Mouse (Mus musculus): ENCODE measurements around the gene Cnksr3. TPM values are rescaled to one million over a fixed set of nuclear protein-coding genes. Genes with fewer than 3 reads are reported as not detected.

Cnksr3 gene
- polyA plus RNA-seq, 1 experiment = 8.9 TPM

DNA sequence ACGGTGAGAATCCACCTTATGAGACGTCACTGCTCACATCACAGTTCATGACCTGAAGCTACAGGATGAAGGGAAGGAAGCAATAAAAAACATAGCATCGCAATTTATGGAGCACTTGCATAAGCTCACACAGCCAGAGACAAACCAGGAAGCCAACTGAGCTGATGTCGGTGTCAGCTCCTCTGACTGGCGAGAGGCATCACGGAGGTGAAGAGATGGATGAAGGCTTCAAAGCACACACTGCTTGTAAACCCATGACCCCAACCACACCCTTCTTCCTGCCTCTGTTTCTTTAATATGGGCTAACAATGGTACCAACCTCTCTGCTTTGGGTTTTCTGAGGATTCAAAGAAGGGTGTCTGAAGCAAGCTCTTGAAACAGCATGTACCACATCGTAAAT lies 5.5 kb downstream of the Cnksr3 start:
- TF ChIP-seq POLR2A (IDR thresholded peaks at IDR 0.05; ENCODE audit: low read depth, low read length) (no peak), CTCF (IDR thresholded peaks at IDR 0.05; ENCODE audit: extremely low read depth, insufficient read length, insufficient replicate concordance, low read depth, low read length) (no peak)
- no peak overlapping the region for H3K4me3 ChIP-seq (ENCODE audit: low read depth, low read length)
- H3K27me3 ChIP-seq (ENCODE audit: control insufficient read depth, insufficient read depth, low read length) = no peaks in the 10 kb centered on the region
- peaks cover 8% of the 10 kb centered on the region for H3K4me1 ChIP-seq (ENCODE audit: control insufficient read depth, insufficient read depth, insufficient read length, low read length)
- H3K27ac ChIP-seq (ENCODE audit: insufficient read depth, low read depth, low read length) = no peak overlapping the region
- 71% methylated on average over 7 of the region's 7 CpGs for WGBS
- H3K36me3 ChIP-seq (ENCODE audit: control insufficient read depth, insufficient read depth, low read length) = no peaks in the 10 kb centered on the region

DNA sequence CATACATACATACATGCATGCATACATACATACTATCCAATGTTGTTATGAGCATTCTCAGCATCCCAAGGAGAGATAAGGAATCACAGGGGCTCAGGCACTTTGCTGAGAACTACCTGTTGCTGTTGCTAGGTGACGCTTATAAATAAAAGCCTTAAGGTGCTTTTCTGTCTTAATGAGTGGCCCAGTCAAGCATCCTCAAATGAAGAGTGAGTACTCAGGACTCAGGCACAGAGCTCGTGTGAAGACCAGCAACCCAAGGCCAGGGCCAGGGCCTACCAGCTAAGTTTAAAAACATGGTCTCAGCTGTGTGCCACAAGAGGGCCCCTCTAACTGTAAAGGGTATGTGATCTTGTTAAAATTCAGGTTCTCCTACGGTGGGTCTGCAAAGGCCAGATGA lies 6.5 kb downstream of the Cnksr3 start:
- Histone ChIP-seq H3K36me3 (ENCODE audit: control insufficient read depth, insufficient read depth, low read length) (no peaks in the 10 kb centered on the region), H3K4me1 (ENCODE audit: control insufficient read depth, insufficient read depth, insufficient read length, low read length) (peaks cover 8% of the 10 kb centered on the region; the same call in 1 of the 2 replicates), H3K27ac (ENCODE audit: insufficient read depth, low read depth, low read length) (no peak overlapping the region), H3K4me3 (ENCODE audit: low read depth, low read length) (no peak overlapping the region), H3K27me3 (ENCODE audit: control insufficient read depth, insufficient read depth, low read length) (no peaks in the 10 kb centered on the region)
- TF ChIP-seq POLR2A (IDR thresholded peaks at IDR 0.05; ENCODE audit: low read depth, low read length) = no peak
- TF ChIP-seq CTCF (IDR thresholded peaks at IDR 0.05; ENCODE audit: extremely low read depth, insufficient read length, insufficient replicate concordance, low read depth, low read length) = no peak
- 86% methylated on average over 3 of the region's 3 CpGs for WGBS

DNA sequence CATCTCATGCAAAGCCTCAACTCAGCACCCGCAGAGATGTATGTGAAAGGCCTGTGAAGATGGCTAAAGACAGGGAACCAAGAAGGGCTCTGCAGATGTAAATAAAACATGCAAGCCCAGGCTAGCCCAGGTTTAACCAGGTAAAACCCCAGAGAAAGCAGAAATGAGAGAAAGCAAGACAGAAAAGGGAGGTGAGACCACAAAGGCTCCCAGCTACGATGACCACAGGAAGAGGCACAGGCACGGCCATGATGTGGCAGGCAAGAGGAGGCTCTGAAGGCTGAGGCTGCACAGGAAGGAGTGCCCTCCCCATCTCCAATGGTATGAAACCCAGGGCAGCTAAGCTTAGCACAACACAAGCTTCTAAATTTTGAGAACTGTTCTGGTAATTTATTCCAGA lies 7.1 kb downstream of the Cnksr3 start:
- no peak overlapping the region for H3K4me3 ChIP-seq (ENCODE audit: low read depth, low read length)
- no peaks in the 10 kb centered on the region for H3K27me3 ChIP-seq (ENCODE audit: control insufficient read depth, insufficient read depth, low read length)
- H3K27ac ChIP-seq (ENCODE audit: insufficient read depth, low read depth, low read length) = no peak overlapping the region
- TF ChIP-seq CTCF (IDR thresholded peaks at IDR 0.05; ENCODE audit: extremely low read depth, insufficient read length, insufficient replicate concordance, low read depth, low read length) (no peak), POLR2A (IDR thresholded peaks at IDR 0.05; ENCODE audit: low read depth, low read length) (no peak)
- peaks cover 6% of the 10 kb centered on the region; the same call in 1 of the 2 replicates for H3K4me1 ChIP-seq (ENCODE audit: control insufficient read depth, insufficient read depth, insufficient read length, low read length)
- no peaks in the 10 kb centered on the region for H3K36me3 ChIP-seq (ENCODE audit: control insufficient read depth, insufficient read depth, low read length)
- WGBS = 80% methylated on average over 3 of the region's 3 CpGs

DNA sequence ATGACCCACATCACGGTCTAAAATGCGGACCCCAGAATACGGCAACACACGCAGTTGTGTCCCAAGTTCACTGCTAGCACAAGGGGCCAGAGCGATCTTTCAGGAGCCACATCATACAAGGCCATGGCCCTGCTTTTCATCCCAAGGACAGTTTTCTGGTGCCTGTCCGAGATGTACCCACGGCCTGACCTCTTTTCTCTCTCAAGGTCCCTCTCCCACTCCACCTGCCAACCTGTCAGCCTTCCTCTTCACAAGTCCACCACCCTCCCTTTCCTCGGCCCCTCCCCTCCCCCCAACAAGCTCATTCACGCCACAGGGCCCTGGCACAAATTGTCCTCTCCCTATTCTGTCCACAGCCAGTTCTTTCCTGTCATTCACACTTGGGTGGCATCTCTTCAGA lies 9.5 kb downstream of the Cnksr3 start:
- TF ChIP-seq POLR2A (IDR thresholded peaks at IDR 0.05; ENCODE audit: low read depth, low read length) (no peak), CTCF (IDR thresholded peaks at IDR 0.05; ENCODE audit: extremely low read depth, insufficient read length, insufficient replicate concordance, low read depth, low read length) (no peak)
- no peak overlapping the region for H3K27ac ChIP-seq (ENCODE audit: insufficient read depth, low read depth, low read length)
- peaks cover 5% of the 10 kb centered on the region; the same call in 1 of the 2 replicates for H3K4me1 ChIP-seq (ENCODE audit: control insufficient read depth, insufficient read depth, insufficient read length, low read length)
- WGBS = 88% methylated on average over 9 of the region's 9 CpGs
- no peak overlapping the region for H3K4me3 ChIP-seq (ENCODE audit: low read depth, low read length)
- no peaks in the 10 kb centered on the region for H3K36me3 ChIP-seq (ENCODE audit: control insufficient read depth, insufficient read depth, low read length)
- H3K27me3 ChIP-seq (ENCODE audit: control insufficient read depth, insufficient read depth, low read length) = no peaks in the 10 kb centered on the region

DNA sequence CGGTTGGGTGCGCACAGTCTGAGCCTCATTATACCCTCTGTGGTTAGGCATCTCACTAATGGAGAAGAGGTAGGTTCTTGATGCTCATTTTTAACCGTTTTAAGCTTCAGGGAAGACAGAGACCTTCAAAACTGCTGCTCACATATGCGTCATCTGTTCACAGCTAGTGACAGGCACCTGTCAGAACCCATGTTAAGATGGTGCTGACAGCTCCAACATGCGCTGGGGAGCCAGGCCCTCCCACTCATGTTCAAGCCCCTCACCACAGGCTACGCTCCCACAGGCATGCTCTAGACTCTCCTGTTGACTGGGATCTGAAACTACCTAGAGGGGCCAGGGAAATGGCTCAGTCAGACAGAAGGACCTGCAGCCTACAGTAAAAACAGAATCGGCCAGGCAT lies 11.4 kb downstream of the Cnksr3 start:
- 90% methylated on average over 7 of the region's 7 CpGs for WGBS
- Histone ChIP-seq H3K27me3 (ENCODE audit: control insufficient read depth, insufficient read depth, low read length) (no peaks in the 10 kb centered on the region), H3K27ac (ENCODE audit: insufficient read depth, low read depth, low read length) (no peak overlapping the region), H3K36me3 (ENCODE audit: control insufficient read depth, insufficient read depth, low read length) (no peaks in the 10 kb centered on the region), H3K4me3 (ENCODE audit: low read depth, low read length) (no peak overlapping the region), H3K4me1 (ENCODE audit: control insufficient read depth, insufficient read depth, insufficient read length, low read length) (peaks cover 13% of the 10 kb centered on the region; the same call in 1 of the 2 replicates)
- TF ChIP-seq CTCF (IDR thresholded peaks at IDR 0.05; ENCODE audit: extremely low read depth, insufficient read length, insufficient replicate concordance, low read depth, low read length) = no peak
- TF ChIP-seq POLR2A (IDR thresholded peaks at IDR 0.05; ENCODE audit: low read depth, low read length) = no peak

DNA sequence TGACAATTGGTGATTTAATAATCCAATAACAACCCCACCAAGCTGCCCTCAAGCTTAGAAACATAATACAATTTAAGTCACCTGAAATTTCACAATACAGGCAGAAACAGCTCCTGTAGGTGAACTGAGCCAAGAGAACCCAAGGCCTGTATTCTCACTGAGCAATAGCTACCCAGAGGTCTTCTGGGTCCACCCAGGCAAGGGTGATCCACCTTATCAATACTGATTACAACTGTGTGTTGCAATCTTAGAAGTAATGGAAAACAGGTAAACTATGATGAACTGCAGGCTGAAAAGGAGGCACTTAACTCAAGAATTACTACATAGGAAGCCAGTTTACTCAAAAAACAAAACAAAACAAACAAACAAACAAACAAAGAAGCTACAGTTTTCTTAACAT lies 13.8 kb downstream of the Cnksr3 start:
- Histone ChIP-seq H3K36me3 (ENCODE audit: control insufficient read depth, insufficient read depth, low read length) (no peaks in the 10 kb centered on the region), H3K27ac (ENCODE audit: insufficient read depth, low read depth, low read length) (no peak overlapping the region), H3K27me3 (ENCODE audit: control insufficient read depth, insufficient read depth, low read length) (no peaks in the 10 kb centered on the region), H3K4me1 (ENCODE audit: control insufficient read depth, insufficient read depth, insufficient read length, low read length) (peaks cover 13% of the 10 kb centered on the region; the same call in 1 of the 2 replicates), H3K4me3 (ENCODE audit: low read depth, low read length) (no peak overlapping the region)
- TF ChIP-seq CTCF (IDR thresholded peaks at IDR 0.05; ENCODE audit: extremely low read depth, insufficient read length, insufficient replicate concordance, low read depth, low read length) = no peak
- no peak for TF ChIP-seq POLR2A (IDR thresholded peaks at IDR 0.05; ENCODE audit: low read depth, low read length)

DNA sequence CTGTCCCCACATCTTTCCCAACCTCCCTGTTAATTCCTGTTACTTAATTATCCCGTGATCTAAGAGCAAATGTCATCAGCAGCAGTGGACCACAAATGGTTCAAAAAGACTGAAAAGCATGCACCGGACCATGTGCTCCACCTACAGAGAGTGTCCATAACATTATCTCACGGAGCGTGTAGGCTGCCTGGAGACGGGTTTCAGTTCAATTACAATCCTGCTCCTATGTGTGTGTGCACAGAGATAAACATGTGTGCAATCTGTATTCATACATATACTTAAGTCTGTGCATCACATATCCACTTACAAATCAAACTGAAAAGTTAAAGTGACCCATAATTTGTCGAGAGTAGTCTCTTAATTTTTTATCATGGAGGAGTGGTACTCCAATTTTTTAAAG lies 14.3 kb downstream of the Cnksr3 start:
- TF ChIP-seq CTCF (IDR thresholded peaks at IDR 0.05; ENCODE audit: extremely low read depth, insufficient read length, insufficient replicate concordance, low read depth, low read length) = no peak
- no peak for TF ChIP-seq POLR2A (IDR thresholded peaks at IDR 0.05; ENCODE audit: low read depth, low read length)
- WGBS = 73% methylated on average over 6 of the region's 6 CpGs
- Histone ChIP-seq H3K4me1 (ENCODE audit: control insufficient read depth, insufficient read depth, insufficient read length, low read length) (peaks cover 13% of the 10 kb centered on the region; the same call in 1 of the 2 replicates), H3K27me3 (ENCODE audit: control insufficient read depth, insufficient read depth, low read length) (no peaks in the 10 kb centered on the region), H3K4me3 (ENCODE audit: low read depth, low read length) (no peak overlapping the region), H3K27ac (ENCODE audit: insufficient read depth, low read depth, low read length) (0 out of 2 replicates have a peak overlapping the region, but pooled peaks have one; percentile 12), H3K36me3 (ENCODE audit: control insufficient read depth, insufficient read depth, low read length) (no peaks in the 10 kb centered on the region)

Data from small intestine, adult 2 months (tissue).